Mouse (Mus musculus): ENCODE measurements around the gene Tyw3.
A peak's percentile ranks its signal among the peaks of the same experiment; 100 is the strongest.

Gene Tyw3

GRCm38 (mm10) chr3:154565437-154565836 is 31.5 kb downstream of the Tyw3 start:
- DNase-seq (ENCODE audit: low spot score in 2 of 2), result no peak

- DNase-seq (ENCODE audit: low spot score in 2 of 2), result no peak
Observed at GRCm38 (mm10) chr3:154562192-154562591, 34.7 kb downstream of the Tyw3 start.

GRCm38 (mm10) chr3:154551035-154551411 is 45.9 kb downstream of the Tyw3 start:
- no peak for DNase-seq (ENCODE audit: low spot score in 2 of 2)

GRCm38 (mm10) chr3:154550326-154551034 is 46.4 kb downstream of the Tyw3 start:
- no peak for DNase-seq (ENCODE audit: low spot score in 2 of 2)

- no peak for DNase-seq (ENCODE audit: low spot score in 2 of 2)
Observed at GRCm38 (mm10) chr3:154548868-154549301, 48.0 kb downstream of the Tyw3 start.

GRCm38 (mm10) chr3:154547549-154548426 is 49.1 kb downstream of the Tyw3 start:
- peak in 1 of 2 experiments; percentile 8 for DNase-seq (ENCODE audit: low spot score in 2 of 2)

- DNase-seq (ENCODE audit: low spot score in 2 of 2), result no peak
Observed at GRCm38 (mm10) chr3:154546234-154546633, 50.7 kb downstream of the Tyw3 start.

- DNase-seq (ENCODE audit: low spot score in 2 of 2), result no peak
Observed at GRCm38 (mm10) chr3:154540086-154540911, 56.6 kb downstream of the Tyw3 start.

- DNase-seq (ENCODE audit: low spot score in 2 of 2), result no peak
Observed at GRCm38 (mm10) chr3:154536134-154536533, 60.8 kb downstream of the Tyw3 start.

- DNase-seq (ENCODE audit: low spot score in 2 of 2), result no peak
Observed at GRCm38 (mm10) chr3:154533246-154533645, 63.7 kb downstream of the Tyw3 start.

GRCm38 (mm10) chr3:154528973-154529372 is 67.9 kb downstream of the Tyw3 start:
- DNase-seq (ENCODE audit: low spot score in 2 of 2), result no peak

- no peak for DNase-seq (ENCODE audit: low spot score in 2 of 2)
Observed at GRCm38 (mm10) chr3:154526610-154527009, 70.3 kb downstream of the Tyw3 start.

Data from frontal cortex, postnatal 36 days (tissue).